ENCODE assay signal across 21 mouse cellular contexts in the genomic region with DNA sequence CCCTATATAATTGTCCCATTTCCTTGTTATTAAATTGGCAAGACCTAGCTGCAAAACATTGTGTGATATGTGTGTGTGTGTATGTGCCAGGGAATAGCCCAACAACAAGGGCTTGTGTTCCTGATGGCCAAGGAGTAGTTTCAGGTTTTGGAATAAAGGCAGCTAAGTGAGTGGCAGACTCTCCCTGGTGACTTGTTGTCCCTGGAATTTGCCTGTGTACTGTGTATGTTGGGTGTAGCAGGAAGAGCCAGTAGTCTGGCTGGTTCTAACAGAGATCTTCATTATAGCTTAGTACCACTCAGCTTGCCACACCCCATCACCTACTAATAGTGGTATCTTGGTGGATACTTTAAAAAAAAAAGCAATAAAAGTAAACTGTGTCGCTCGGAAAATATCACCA. TPM values are rescaled to one million over a fixed set of nuclear protein-coding genes. Genes with fewer than 3 reads are reported as not detected.
"Had no signal": no experiment of that assay in that cellular context is flagged by ENCODE, and none has a peak within 500 bp of the region (broad histone marks: within the 10 kb centered on the region; RNA-seq: fewer than 3 reads in every experiment).

No protein-coding gene starts in this region.

- DNase-seq: gastrocnemius, postnatal 25 days; kidney, adult 18-20 months; kidney, adult 8-10 months; liver had no signal

- H3K36me3 ChIP-seq: heart, embryonic 10.5 days; heart, embryonic 12.5 days; hindbrain, embryonic 10.5 days; hindbrain, embryonic 12.5 days; intestine, embryonic 15.5 days; limb, embryonic 10.5 days; limb, embryonic 12.5 days had no signal

- H3K27ac ChIP-seq: gastrocnemius, adult 2 months; heart, embryonic 10.5 days; hindbrain, embryonic 10.5 days; hindbrain, embryonic 12.5 days; hindbrain, embryonic 14.5 days; intestine, embryonic 15.5 days; layer of hippocampus, adult 2 months; left cerebral cortex, adult 2 months; limb, embryonic 10.5 days; limb, embryonic 12.5 days had no signal

- H3K4me3 ChIP-seq: gastrocnemius, adult 2 months; heart, embryonic 10.5 days; heart, embryonic 12.5 days; hindbrain, embryonic 10.5 days; hindbrain, embryonic 12.5 days; intestine, embryonic 15.5 days; layer of hippocampus, adult 2 months; left cerebral cortex, adult 2 months; limb, embryonic 10.5 days; limb, embryonic 12.5 days had no signal

- ATAC-seq: hindbrain, embryonic 16.5 days; inflammation-experienced regulatory T-cells, adult 6 months; intestine, embryonic 15.5 days; intestine, postnatal 0 days had no signal

- H3K9me3 ChIP-seq: intestine, embryonic 15.5 days; limb, embryonic 10.5 days had no signal

- H3K4me2 ChIP-seq: heart, embryonic 12.5 days; hindbrain, embryonic 12.5 days; hindbrain, embryonic 14.5 days; intestine, embryonic 15.5 days; limb, embryonic 12.5 days; liver, embryonic 11.5 days had no signal

- H3K9ac ChIP-seq: heart, embryonic 12.5 days; hindbrain, embryonic 12.5 days; hindbrain, embryonic 14.5 days; intestine, embryonic 15.5 days; limb, embryonic 12.5 days had no signal

RNA-seq across cellular contexts. Expression of a gene that starts 27.8 kb away (rescaled TPM):
- polyA plus RNA-seq: heart, embryonic 12.5 days; heart, embryonic 14.5 days; hindbrain, embryonic 10.5 days; hindbrain, embryonic 12.5 days; hindbrain, embryonic 14.5 days; inflammation-experienced regulatory T-cells, adult 6 months; intestine, embryonic 15.5 days; intestine, postnatal 0 days; kidney, embryonic 14.5 days; limb, embryonic 10.5 days; limb, embryonic 12.5 days; liver, embryonic 11.5 days had no signal
